Mouse (Mus musculus) Patski (cell line): ENCODE measurements around the gene Klhdc9. TPM values are rescaled to one million over a fixed set of nuclear protein-coding genes. Genes with fewer than 3 reads are reported as not detected.
A peak's percentile ranks its signal among the peaks of the same experiment; 100 is the strongest.

ENCODE experiments used
- ATAC-seq: fragments of 100-300 bp; one replicate; pipeline ENCODE4 v1.8.0; 2021
- CTCF ChIA-PET: fragments of 350-600 bp; sonication (Branson Sonifier 250); formaldehyde crosslinking; loops from one replicate; lab custom pipeline; 2022; ENCODE audit warnings: inconsistent platforms; lab: Charles Lee
- POLR2A ChIA-PET: fragments of 350-600 bp; sonication (Branson Sonifier 250); formaldehyde crosslinking; loops from one replicate; lab custom pipeline; 2022; ENCODE audit warnings: antibody characterized with exemption, inconsistent platforms; lab: Charles Lee
- DNase-seq: peaks from one replicate; pipeline ENCODE4 v3.0.0-alpha.2; 2011; ENCODE audit warnings: low read depth, low spot score
- H3K27me3 ChIP-seq: fragments of 371-371 bp; one replicate; pipeline ENCODE4 v1.5.1; 2021
- CTCF ChIP-seq: fragments of 100-300 bp; IDR thresholded peaks from one replicate; pipeline ENCODE4 v1.5.1; 2021
- in situ Hi-C: fragments of 300-500 bp; cut with MboI; formaldehyde crosslinking; loops from 3 replicates; pipeline ENCODE4 v1.11.1; 2018; ENCODE audit warnings: low pct_unique_long_range_greater_than_20kb, mixed read lengths
- polyA plus RNA-seq: library from polyadenylated mRNA; unstranded; gene quantifications from one replicate; pipeline ENCODE4 v1.2.3, GENCODE M21; 2021

Gene Klhdc9
- polyA plus RNA-seq, 1 experiment from 2014 or later, result not detected

- no peak for ATAC-seq
- no peak for TF ChIP-seq CTCF
- POLR2A ChIA-PET, result no interaction called here
Measured at GRCm38 (mm10) chr1:171360253-171360652, 345 bp downstream of the Klhdc9 start.

DNA sequence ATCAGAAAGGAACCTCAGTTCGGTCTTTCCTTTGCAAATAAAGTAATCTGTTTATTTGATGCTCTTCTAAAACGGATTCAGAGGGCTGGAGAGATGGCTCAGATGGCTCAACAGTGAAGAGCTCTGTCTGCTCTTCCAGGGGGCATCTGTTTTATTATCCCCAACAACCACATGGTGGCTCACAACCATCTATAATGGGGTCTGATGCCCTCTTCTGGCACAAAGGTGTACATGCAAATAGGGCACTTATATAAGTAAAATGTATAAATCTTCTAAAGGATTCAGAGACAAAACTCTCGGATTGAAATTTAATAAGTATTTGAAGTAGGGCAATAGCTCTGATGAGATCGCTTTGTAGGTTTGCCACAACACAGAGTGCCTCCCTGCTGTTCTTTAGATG is 2.2 kb downstream of the Klhdc9 start:
- DNase-seq, result no peak
- TF ChIP-seq CTCF, result peak; percentile 82
- ChIA-PET POLR2A (interaction anchor here (0.7 to 1.2 kb wide), 2 partner anchors 9 to 37 kb away, joined by 3 to 6 read pairs; no protein-coding TSS in a partner anchor), CTCF (interaction anchor here (0.8 to 6.0 kb wide), 22 partner anchors 10 to 121 kb away, joined by 3 to 37 read pairs (median 4); partner anchors contain the start of genes Arhgap30, B4galt3, Dedd and Nit1)
- no peaks in the 10 kb centered on the region for H3K27me3 ChIP-seq
- in situ Hi-C loops, result loop anchor here (5.0 to 10.0 kb wide), 2 partner anchors 36 to 244 kb away; partner anchors contain the start of gene Cfap126
- no peak for ATAC-seq

More at GRCm38 (mm10) chr1:171360253-171360652, 345 bp downstream of the Klhdc9 start:
- in situ Hi-C loops, result loop anchor here (5.0 kb wide), 1 partner anchor 117 kb away; no protein-coding TSS in a partner anchor
- H3K27me3 ChIP-seq, result no peaks in the 10 kb centered on the region
- CTCF ChIA-PET, result interaction anchor here (1.0 to 6.0 kb wide), 6 partner anchors 11 to 141 kb away, joined by 3 to 37 read pairs (median 3); no protein-coding TSS in a partner anchor
- no peak for DNase-seq

DNA sequence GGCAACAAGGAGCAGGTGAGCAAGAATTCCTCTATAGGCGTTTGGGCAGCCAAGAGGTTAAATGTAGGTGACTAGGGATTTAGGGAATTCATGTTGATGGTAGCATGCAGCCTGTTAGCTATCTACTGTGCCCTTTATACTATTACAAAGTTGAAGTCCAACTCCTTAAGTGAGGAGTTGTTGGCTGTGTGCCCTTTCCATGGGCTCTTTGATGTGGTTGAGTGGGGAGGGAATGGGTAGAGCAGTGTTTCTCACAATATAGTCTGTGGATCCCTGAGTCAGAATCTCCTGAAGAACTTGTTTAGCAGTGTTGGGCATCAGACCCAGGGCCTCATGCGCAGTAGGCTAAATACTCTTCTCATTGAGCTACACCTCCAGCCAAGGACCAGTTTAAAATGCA is 3.8 kb downstream of the Klhdc9 start:
- ATAC-seq, result no peak
- ChIA-PET POLR2A (no interaction called here), CTCF (interaction anchor here (0.8 to 6.0 kb wide), 8 partner anchors 12 to 226 kb away, joined by 3 to 37 read pairs (median 4); partner anchors contain the start of genes Dedd and Nit1)
- TF ChIP-seq CTCF, result no peak
- in situ Hi-C loops, result loop anchor here (5.0 to 10.0 kb wide), 2 partner anchors 35 to 242 kb away; partner anchors contain the start of gene Cfap126
- DNase-seq, result no peak
- H3K27me3 ChIP-seq, result no peaks in the 10 kb centered on the region

GRCm38 (mm10) chr1:171355812-171356340 is 4.7 kb downstream of the Klhdc9 start:
- TF ChIP-seq CTCF, result peak; percentile 64
- no peaks in the 10 kb centered on the region for H3K27me3 ChIP-seq
- ChIA-PET CTCF (interaction anchor here (0.7 to 6.0 kb wide), 6 partner anchors 11 to 225 kb away, joined by 3 to 37 read pairs (median 3); partner anchors contain the start of gene Nit1), POLR2A (interaction anchor here (0.6 kb wide), 1 partner anchor 1538 kb away, joined by 3 read pairs; no protein-coding TSS in a partner anchor)
- in situ Hi-C loops, result loop anchor here (5.0 to 10.0 kb wide), 2 partner anchors 34 to 241 kb away; partner anchors contain the start of gene Cfap126
- no peak for DNase-seq
- ATAC-seq, result no peak

- CTCF ChIA-PET, result interaction anchor here (0.9 to 2.5 kb wide), 5 partner anchors 9 to 120 kb away, joined by 3 to 7 read pairs (median 4); partner anchors contain the start of gene Klhdc9
- DNase-seq (no peak), ATAC-seq (no peak)
- no peaks in the 10 kb centered on the region for H3K27me3 ChIP-seq
- no peak for TF ChIP-seq CTCF
- in situ Hi-C loops, result no loop called here
- POLR2A ChIA-PET, result interaction anchor here (0.8 kb wide), 1 partner anchor 9 kb away, joined by 3 read pairs; no protein-coding TSS in a partner anchor
Measured at GRCm38 (mm10) chr1:171349210-171349609, 11.4 kb downstream of the Klhdc9 start.

DNA sequence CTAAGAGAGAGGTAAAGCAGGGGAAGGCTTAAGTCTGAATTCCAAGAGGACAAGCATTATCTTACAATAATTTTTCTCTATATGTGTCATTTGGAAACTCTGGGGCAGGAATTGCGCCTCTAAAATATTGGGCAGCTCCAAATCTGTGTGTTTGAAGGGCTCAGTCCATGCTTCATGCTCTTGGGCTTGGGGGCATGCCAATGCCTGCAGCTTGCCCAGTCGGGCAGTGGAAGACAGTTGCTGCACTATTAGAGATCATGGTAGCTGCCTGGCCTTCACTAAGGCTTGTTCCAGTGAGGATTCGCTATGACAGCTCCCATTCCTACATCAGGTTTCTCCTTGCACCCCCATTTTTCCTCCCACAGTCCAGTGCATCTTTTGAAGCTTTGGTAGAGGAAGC is 11.9 kb downstream of the Klhdc9 start:
- DNase-seq (no peak), ATAC-seq (no peak)
- ChIA-PET CTCF (interaction anchor here (1.5 to 2.5 kb wide), 3 partner anchors 10 to 23 kb away, joined by 3 to 7 read pairs (median 4); partner anchors contain the start of gene Klhdc9), POLR2A (interaction anchor here (0.6 to 0.8 kb wide), 2 partner anchors 10 to 112 kb away, joined by 3 read pairs; no protein-coding TSS in a partner anchor)
- no peaks in the 10 kb centered on the region for H3K27me3 ChIP-seq
- in situ Hi-C loops, result no loop called here
- no peak for TF ChIP-seq CTCF

GRCm38 (mm10) chr1:171346095-171346450 is 14.5 kb downstream of the Klhdc9 start:
- ATAC-seq (no peak), DNase-seq (no peak)
- POLR2A ChIA-PET, result interaction anchor here (0.6 to 2.4 kb wide), 3 partner anchors 16 to 1647 kb away, joined by 3 to 10 read pairs (median 6); partner anchors contain the start of gene Dedd
- TF ChIP-seq CTCF, result no peak
- CTCF ChIA-PET, result interaction anchor here (1.1 to 1.2 kb wide), 2 partner anchors 12 to 18 kb away, joined by 3 to 4 read pairs; partner anchors contain the start of gene Dedd
- in situ Hi-C loops, result no loop called here
- no peaks in the 10 kb centered on the region for H3K27me3 ChIP-seq

DNA sequence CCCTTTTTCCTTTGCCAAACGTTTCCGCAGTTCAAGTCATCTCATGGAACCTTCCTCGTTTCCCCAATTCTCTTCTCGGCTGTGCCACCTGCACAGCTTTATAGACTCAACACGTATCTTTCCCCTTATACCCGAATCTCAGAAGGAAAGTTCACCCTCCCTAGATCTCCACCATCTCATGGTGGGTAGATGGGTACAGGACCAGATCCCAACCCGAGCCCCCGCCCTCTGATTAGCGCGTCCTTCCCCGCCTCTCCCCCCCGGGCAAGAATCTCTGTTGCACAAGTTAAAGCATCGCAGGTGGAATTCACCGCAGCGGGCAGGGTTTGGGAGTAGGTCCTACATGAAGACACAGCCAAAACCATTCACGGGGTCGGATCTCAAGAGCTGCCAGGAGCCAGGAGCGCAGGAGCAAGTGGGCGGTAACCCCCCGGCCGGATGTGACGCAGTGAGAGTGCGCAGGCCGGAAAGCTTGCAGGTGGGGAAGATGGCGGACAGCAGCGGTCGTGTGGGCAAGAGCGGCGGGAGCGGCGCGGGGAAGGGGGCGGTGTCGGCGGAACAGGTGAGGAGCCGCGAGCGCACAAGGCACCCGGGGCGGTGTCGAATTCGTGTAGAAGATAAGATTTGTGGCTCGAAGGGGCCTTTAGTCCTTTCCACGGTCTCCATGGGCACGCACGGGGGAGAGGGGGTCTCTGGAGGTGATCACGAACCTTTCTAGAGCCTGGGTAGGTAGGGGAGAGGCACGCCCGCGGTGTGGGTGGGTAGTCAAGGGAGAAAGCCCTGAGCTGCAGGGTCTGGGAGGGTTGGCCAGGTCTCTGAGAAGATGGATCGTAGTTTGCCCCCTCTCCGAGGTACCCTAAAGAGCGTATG is 15.1 kb downstream of the Klhdc9 start, which contains the start of the genes Nit1 and Pfdn2:
TSS of gene Nit1 (minus strand) at position 422 of the 870 bp plus-strand sequence.
TSS of gene Pfdn2 (plus strand) at position 446 of the 870 bp plus-strand sequence.
- in situ Hi-C loops, result no loop called here
- CTCF ChIA-PET, result interaction anchor here (1.0 to 1.2 kb wide), 3 partner anchors 11 to 17 kb away, joined by 3 to 4 read pairs (median 4); partner anchors contain the start of gene Dedd
- POLR2A ChIA-PET, result interaction anchor here (0.6 to 2.4 kb wide), 3 partner anchors 15 to 1647 kb away, joined by 3 to 10 read pairs (median 6); partner anchors contain the start of gene Dedd
- no peaks in the 10 kb centered on the region for H3K27me3 ChIP-seq
- DNase-seq, result no peak
- no peak for TF ChIP-seq CTCF
- peak; percentile 86 for ATAC-seq

DNA sequence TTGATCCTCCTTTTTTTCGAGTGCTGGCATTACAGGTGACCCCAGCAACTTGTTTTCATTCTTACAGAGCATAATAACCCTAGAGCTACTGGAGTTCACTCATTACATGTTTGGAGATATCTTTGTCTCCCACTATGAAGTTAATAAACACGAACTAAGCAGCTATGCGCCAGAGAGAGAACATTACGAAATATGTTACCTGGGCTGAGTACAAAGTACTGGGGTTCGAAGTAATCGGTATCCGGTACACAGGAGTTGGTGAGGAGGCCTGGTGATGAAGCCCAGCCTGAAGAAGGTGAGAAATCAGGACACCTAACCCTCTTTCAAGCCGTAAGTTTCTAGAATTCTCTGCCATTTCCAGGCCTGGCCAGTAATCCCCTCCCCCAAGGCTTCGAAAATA is 15.9 kb downstream of the Klhdc9 start:
- ATAC-seq (no peak), DNase-seq (no peak)

More for the DNA sequence above, 15.9 kb downstream of the Klhdc9 start:
- ChIA-PET CTCF (interaction anchor here (1.0 to 1.2 kb wide), 3 partner anchors 12 to 16 kb away, joined by 3 to 4 read pairs (median 3); partner anchors contain the start of gene Dedd), POLR2A (interaction anchor here (0.6 to 2.4 kb wide), 4 partner anchors 12 to 1796 kb away, joined by 3 to 10 read pairs (median 4); partner anchors contain the start of genes B4galt3 and Dedd)
- no peak for TF ChIP-seq CTCF
- in situ Hi-C loops, result no loop called here
- H3K27me3 ChIP-seq, result no peaks in the 10 kb centered on the region
